Mouse (Mus musculus): ENCODE measurements at regions not wholly inside any gene's neighbourhood (a gene's known extent, or its start where the extent isn't known, plus 50 kb on each side); places are given as distances from the start of the nearest gene placed in this dataset.
A peak's percentile ranks its signal among the peaks of the same experiment; 100 is the strongest.

DNA sequence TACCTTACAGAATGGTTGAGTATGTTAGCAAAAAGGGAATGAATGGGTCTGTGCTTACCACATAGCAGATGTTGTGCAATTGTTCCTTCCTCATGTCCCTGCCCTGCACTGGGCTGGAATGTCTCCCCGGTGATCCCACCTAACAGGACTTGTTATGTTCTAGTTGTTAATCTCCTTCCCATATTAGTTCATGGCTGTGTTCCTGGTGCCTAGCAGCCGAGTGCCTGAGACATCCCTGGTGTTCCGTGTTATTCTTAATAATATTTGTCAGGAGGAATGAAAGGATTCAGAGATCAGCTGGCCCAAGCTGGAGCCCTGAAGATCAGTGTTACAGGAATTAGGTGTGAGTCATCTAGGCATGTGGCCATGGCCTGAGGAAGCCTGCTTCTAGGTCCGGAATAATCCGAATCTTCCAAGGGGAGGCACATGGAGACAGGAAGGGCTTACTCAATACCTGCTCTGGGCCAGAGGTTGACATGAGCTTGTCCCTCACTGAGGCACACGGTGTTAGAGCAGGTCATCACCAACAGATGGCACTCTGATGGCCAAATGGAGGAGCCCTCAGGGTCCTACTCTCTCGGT, 171.2 kb downstream of the 4933412E24Rik start:
- DNase-seq (ENCODE audit: low read depth, low spot score), result no peak

DNA sequence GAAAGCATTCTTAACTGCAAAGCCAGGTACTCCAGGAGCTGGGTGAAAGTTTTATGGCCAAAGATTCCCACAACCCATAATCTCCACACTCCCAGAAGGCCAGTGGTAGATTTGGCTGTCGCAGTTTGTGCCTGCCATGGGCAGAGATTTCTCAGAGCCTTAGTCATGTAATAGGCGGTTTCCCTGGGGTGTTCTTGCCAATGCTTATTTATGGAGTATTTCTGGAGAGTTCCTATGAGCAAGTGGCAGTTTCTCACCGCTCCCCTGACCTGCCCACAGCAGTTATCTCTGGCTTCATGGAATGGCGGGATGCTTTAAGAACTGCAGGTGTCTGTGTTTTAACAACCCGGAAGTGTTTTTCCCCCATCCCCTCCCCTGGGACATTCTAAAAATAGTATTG, 179.8 kb downstream of the 4933412E24Rik start:
- no peak for DNase-seq (ENCODE audit: low read depth, low spot score)

DNA sequence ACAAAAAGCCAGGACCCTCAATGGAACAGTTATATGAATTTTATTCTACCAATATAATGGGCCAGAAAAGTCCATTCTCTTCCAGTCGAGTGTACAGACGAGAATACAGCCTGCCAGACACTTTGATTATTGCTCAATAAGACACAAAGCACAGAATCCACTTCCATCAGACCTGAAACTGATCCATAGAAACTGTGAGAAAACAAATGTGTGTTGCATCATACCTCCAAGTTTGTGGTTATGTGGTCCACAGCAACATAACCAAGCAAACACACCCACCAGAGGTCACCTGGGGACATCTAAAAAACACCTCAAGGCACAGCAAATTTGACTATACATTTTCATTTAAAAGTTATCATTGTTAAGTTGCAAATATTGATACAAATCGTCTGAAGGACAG, 183.2 kb downstream of the 4933412E24Rik start:
- DNase-seq (ENCODE audit: low read depth, low spot score), result no peak

DNA sequence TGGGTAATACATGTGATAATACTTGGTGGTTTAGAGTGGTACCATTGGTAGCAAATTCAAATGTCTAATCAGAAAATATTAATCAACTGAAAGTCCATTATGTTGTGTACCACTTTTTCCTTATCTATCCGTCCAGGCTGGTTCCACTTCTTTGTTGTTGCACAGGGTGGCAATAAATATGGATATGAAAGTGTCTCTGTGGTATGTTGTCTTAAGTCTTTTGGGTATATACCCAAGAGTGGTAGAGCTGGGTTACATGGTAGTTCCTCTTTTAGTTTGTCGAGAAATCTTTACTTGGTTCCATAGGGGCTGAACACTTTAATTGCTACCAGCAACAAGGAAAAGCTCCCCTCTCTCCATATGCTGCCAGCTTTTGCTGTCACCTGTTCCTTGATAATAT, 184.9 kb downstream of the 4933412E24Rik start:
- no peak for DNase-seq (ENCODE audit: low read depth, low spot score)

DNA sequence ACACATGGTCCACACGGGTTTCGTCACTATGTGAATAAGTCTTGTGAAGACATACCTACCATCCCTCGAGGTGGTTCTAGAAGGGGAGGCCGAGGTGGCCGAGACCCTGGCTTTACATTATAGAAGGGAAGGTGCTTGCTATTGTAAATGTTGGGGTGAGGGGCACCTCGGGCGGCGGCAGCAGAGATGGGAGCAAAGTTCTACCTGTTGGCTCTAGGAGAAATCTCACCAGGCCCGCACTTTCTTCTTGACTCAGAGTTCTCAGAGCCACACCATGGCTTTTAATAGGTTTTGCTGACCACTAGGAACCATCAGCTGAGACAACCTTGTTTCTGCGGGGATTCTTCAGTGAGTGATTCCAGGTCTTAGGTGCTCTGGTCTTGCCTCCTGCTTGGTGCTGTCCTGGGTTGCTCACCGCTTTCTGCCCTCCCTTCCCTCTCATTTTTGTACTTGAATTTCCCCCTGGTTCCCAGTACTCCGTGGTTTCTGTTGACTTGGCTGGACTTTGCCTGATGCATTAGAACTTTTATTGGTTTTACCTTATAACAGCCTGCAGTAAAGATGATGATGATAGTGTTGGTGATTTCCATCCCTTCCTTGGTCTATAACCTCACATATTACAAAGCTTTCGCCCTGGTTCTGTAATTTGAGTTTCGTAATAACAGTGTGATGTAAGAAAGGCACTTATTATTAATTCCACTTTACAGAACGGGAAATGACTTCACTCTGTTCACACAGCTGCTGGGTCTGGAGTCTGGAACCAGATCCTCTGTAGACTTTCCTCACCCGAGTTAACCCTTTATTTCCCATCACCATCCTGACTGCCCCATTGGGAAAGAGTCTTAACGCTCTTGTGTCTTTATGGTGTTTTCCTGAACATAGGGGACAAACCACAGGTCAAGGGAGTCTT, 185.6 kb downstream of the 4933412E24Rik start:
- no peak for DNase-seq (ENCODE audit: low read depth, low spot score)

DNA sequence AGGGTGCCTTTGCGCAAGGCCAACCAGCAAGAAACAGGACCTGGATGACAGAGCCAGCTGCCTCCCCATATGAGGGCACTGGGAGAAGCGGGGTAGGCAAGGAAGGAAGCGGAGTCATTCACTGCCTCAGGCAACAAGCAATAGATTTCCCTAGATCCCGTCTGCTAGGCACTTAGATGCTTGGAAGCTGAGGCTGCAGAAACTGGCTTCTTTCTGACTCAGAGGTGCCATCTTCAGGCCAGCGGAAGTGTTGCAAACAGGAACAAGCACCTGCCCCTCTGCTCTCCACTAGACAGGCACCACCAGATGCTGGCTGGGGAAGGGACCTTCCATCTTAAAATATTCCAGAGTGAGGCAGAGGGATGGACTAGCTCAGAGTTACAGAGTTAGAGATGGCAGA, 188.0 kb downstream of the 4933412E24Rik start:
- peak; percentile 86 for DNase-seq (ENCODE audit: low read depth, low spot score)

DNA sequence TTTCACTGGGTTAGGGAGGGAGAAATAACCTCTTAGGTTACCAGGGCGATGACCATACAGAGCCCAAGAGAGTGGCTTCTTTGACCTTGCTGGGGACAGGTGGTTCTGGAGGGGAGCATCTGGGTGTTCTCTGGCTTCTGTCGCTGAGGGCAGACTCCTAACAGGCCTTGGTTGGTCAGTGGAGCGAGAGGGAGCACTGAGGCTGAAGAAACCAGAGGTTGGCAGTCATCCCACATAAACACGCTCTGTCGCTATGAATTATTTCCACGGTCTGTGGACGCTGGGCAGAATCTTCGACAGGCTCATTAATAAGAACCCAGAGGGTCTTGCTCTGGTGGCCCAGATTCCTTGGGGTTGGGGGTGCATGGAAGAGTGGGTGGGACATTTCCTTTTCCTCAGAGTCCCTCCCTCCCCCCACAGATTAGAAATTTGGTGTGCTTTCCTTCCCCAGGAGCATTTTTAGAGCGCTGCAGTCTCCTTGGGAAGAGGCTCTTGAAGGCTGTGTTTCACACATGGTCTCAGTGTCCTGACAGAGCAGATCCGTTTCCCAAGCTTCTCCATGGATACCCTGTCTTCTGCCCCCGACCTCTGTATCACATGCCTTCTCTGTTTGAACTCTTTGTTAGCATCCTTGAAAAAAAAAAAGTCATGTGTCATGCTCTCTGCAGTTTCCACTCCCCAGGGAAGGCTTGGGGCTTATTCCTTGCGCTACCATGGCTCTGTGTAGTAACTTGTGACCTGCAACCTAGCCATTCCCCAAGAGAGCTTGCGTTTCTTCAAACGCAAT, 190.1 kb downstream of the 4933412E24Rik start:
- DNase-seq (ENCODE audit: low read depth, low spot score), result no peak

DNA sequence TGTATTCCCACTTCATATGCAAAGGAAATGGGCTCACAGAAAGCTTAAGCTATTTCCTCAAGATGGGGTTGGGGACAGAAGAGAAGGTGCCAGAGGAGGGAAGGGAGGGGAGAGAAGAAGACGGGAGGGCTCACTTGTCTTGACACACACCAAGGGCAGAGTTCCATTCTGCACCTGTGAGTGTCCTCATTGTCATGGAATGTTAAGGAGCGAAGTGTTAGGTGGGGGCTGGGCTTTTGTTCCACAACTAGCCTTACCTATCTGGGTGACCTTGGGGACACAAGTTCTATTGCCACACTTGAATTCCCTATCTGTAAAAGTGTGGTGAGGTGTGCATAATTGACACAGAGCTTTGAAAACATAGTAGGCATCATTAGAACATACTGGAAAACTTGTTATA, 192.5 kb downstream of the 4933412E24Rik start:
- peak; percentile 84 for DNase-seq (ENCODE audit: low read depth, low spot score)

DNA sequence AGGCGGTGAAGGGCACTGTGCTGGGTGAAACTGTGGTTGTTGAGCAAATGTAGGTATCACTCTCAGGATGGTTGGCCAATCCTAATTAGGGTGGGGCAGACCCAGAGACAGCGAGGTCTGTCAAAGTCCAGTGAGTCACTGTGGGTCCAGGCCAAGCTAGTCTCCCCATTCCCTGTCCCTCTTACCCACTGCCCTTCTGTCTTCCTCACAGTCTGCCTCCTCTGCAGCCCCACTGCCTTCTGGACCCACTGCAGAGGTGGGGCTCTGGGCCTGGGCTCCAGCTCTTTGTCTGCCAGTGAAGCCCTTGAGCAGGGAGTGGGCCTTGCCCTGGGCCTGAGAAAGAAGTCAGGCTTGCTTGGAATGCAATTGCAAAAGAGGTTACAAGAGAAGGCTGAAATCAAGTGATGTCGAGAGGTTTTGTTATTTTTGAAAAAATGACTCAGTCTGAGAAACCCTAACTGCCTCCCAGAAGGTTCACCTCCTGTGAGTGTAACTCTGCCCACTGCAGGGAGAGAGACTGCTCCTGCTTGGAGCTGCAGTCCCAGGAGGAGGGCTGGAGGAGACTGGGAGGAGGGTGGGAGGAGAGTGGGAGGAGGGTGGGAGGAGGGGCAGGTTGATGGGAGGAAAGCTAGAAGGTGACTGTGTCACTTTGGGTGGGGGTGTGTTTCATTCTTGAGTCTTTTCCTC, 193.3 kb downstream of the 4933412E24Rik start:
- peak; percentile 86 for DNase-seq (ENCODE audit: low read depth, low spot score)

DNA sequence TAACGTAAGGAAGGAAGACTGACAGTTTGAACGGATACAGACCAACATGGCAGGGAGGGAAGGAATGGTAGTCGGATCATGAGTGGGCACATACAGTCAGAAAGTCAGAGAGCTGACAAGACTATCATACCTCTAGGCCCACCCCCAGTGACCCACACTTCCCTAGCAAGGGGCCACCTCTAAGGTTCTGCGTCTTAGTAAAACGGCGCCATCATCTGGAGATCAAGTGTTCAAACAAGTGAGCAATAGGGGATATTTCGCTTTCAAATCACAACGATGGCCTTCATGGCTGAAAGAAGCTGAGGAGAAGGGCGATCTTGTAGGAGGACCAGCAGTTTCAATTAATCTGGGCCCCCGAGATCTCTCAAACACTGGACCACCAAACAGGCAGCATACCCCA, 196.1 kb downstream of the 4933412E24Rik start:
- DNase-seq (ENCODE audit: low read depth, low spot score), result no peak

DNA sequence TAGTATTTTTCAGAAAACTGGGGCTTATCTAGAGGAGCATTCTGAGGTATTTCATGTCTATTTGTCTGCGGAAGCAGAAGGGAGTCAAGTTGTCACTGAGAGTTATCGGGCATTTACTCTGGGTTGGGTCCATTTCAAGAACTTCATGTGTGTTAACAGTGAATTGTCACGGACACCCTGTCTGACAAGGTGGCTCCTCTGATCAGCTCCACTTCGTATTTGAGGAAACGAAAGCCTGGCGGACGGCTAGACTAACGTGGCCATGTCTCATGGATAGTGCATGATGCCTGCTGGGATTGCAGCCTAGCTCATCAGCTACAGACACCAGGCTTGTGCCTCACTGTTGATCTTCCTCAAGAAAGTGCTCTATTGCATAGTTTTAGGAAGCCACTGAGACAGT, 200.4 kb downstream of the 4933412E24Rik start:
- no peak for DNase-seq (ENCODE audit: low read depth, low spot score)

DNA sequence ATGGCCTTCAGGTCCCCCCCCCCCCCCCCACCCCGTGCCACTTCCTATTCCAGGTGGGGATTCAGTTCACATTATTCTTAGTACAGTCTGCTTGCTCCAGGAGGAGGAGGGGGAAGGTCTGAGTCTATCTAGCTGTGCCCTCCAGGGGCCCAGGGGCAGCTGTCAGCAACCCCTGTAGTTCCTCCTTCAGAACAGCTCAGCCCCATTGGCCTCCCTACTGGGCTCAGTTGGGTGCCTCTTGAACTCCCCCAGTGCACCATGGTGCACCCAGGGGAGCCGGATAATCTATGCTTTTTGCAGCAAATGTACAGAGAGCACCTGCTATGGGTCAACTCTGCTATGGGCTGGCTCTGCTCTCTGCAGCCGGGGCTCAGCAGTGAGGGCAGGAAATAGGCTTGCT, 204.8 kb downstream of the 4933412E24Rik start:
- no peak for DNase-seq (ENCODE audit: low read depth, low spot score)

DNA sequence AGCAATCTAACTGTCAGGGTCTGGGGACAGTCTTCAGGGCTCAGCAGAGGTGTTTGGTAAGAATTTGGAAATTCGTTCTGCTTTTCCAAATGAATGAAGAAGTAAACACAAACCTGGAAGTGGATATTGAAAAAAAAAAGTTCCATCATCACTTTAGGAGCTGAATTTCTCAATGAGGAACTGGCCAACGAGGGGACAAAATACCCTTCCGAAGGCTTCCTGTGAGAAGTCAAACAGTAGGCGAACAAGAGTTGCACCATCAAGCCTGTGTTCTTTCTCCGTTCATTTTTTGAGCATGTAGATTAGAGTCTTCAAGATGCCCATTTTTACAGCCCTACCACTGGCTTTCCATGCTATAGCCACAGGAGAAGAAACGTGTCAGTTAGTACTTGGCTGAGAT, 207.1 kb downstream of the 4933412E24Rik start:
- DNase-seq (ENCODE audit: low read depth, low spot score), result no peak

DNA sequence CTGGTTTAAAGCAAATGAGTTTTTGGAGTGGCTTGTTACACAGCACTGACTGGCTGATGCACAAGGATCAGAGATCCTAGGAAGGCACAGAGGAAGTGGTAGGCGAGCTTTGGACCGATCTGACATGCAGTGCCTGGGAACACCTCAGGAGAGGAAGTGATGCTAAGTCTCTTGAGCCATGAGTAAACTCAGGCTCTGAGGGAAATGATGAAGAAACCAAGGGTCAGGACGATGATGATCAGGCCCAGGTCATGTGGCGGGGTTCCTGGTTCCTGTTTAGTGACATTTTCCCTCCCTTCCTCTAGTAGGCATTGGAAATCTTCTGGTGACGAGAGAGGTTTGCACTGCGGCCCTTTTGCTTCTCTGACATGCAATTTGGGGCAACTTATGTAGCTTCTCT, 208.7 kb downstream of the 4933412E24Rik start:
- no peak for DNase-seq (ENCODE audit: low read depth, low spot score)

DNA sequence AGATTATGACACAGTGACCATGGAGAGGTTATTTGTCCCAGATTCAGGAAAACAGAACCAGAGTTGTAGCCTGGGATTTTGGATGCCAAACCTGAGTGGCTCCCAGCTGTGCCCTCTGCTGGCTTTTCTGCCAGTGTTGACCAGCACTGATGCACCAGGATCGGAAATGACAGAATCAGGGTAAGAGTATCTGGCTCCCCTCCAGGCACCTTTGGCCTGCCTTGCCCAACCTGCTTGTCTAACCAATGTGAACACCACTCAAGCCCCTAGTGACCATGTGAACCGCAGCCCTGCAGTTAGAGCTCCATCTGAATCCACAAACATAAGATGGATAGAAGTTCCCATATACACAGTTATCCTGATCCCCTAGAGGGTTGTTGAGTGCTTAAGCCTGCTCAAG, 210.6 kb downstream of the 4933412E24Rik start:
- no peak for DNase-seq (ENCODE audit: low read depth, low spot score)

DNA sequence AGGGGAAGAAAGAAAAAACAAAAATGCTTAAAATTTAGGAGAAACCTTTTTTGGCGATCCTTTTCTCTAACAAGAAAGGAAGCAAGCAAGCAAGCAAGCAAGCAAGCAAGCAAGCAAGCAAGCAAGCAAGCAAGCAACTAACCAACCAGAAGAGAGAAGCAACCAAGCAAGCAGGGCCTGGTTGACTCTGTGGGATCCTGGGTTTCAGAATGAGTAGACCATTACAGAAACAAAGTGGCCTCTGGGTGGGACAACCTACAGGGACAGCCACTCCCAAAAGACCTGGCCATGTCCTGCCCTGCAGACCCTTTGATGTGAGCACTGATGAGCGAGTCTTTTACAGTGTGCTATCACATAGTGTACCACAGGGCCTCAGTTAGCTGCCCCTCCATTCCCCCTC, 211.6 kb downstream of the 4933412E24Rik start:
- DNase-seq (ENCODE audit: low read depth, low spot score), result no peak

DNA sequence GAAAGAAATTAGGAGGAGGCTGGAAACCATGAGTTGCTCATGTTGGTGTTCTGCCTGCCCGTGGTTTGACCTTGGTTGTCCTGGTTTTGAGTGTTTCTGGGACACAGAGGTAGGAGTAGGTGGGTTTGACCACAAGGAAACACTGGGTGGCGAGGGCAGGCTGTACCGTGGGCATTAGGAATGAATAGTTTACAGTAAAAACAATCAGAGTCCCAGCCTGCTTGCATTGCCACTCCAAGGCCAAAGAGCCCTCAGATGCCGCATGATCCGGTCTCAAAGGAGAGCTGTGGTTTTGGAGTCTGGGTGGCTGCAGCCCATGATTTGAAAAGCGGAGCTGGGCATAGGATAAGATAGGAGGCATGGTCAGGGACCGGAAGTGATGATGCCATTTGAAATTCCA, 212.0 kb downstream of the 4933412E24Rik start:
- DNase-seq (ENCODE audit: low read depth, low spot score), result no peak

DNA sequence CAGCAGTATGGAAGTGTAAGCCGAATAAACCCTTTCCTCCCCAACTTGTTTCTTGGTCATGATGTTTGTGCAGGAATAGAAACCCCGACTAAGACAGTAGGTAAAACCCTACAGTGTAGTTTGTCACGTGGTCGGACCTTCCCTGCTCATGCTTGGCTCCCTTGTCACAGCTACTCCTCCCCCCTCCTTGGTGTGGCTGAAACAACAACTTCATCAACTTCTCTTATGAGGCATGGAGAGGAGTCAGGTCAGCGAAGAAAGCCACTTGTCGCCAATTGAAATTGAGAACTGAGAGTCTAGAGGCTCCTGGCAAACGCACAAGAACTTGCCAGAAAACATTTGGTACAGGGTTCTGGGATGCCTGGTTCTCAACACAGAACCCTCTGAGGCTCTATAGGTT, 214.1 kb downstream of the 4933412E24Rik start:
- no peak for DNase-seq (ENCODE audit: low read depth, low spot score)

DNA sequence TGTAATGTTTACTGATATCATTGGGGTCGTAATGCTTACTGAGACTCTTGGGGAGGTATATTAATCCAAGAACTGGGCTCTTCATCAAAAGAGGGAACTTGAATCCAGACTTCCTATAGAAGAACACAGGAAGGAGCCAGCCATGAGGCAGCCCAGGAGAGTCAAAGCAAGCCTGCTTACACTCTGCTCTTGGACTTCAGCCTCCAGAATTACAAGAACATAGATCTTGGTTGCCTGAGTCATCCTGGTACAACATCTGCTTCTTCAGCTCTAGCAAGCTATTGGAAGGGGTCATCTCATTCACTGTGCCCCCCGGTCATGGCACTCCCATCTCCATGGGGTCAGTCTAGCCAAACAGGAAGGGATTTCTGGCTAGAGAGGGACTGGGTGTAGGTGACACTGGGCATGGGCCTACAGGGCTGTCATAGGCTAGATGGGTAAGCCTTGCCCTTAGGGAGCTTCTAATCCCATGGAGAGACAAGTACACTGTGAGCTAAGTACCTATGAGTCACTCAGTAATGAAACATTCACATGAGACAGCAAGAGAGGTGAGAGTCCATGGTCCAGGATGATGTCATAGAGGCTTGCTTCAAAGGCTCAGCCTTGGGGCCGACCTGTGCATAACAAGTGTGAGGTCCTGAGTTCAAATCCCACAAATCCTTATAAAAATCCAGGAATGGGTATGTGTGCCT, 217.1 kb downstream of the 4933412E24Rik start:
- DNase-seq (ENCODE audit: low read depth, low spot score), result no peak

DNA sequence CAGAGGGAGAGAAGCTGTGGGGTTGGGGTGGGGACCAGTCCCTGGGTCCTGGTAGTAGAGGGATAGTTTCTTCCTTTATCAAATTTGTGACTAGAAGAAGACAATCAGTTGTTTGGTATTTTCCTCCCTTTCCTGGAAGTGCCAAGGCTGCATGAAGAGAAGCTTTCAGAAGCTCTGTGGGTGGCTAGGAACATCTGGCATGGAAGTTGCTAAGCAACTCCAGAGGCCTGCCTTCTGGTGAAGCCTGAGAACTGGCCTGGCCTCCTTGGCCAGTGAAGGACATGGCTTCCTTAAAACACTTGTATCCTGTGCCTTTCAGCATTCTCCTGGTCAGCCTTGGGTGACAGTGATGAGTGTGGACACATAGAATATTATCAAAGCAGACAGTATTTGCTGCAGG, 217.9 kb downstream of the 4933412E24Rik start:
- no peak for DNase-seq (ENCODE audit: low read depth, low spot score)

DNA sequence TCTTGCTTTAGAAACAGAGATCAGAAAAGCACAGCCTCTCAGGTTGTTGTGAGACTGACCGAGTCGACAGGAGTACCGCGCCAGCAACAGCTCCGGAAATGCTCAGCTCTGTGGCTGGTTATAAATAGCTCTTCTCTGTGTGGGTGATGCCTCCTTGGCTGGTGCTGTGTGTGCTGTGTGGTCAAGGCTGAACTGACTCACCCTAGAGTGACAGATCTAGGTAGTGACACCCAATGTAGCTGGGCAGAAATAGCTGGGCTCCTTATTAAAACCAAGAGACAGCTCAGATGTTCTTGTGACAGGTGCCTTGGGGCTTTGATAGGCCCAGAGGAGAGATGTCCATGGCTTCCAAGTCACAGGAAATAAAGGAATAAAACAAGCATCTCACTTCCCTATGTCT, 220.7 kb downstream of the 4933412E24Rik start:
- DNase-seq (ENCODE audit: low read depth, low spot score), result no peak

Data from ES-CJ7 (cell line).